Mouse (Mus musculus): ENCODE data around the gene Numa1.
"Not testable (repeated sequence)": the region's sequence is repeated elsewhere in the genome, so short reads cannot be mapped to it uniquely, and the experiment has no call there.

Numa1 gene

DNA sequence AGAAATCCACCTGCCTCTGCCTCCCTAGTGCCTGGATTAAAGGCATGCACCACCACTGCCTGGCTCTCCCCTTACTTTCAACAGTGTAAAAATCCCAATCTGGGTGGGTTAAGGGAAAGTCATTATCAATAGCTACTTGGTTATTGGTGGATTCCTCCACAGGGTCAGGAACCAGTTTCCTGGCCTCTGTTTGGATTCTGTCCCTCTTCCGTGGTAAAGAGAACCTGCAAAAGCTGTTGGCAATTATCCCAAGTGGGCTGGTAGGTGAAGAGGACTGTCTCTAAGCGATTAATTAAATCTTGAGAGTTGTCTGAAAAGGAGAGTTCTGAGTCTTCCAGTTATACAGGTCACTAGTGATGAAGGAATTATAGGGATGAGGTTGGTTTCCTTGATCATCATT lies 4.4 kb downstream of the Numa1 start:
- no peak for DNase-seq

DNA sequence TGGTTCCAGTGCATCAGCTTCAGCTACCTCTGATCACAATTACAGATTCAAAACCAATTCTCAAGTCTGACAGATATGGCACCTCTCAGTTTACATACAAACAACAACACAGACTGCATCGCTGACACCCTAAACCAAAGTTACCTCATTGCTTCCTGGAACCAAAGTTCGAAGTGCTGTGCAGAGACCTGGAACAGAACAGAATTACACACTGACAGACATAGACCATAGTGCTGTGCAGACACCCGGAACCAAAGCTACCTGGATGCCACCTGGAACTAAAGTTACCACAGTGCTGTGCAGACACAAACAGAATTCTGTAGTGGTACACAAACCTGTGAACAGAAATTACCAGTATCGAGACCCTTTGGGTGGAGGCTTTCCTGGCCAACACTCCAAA lies 5.8 kb downstream of the Numa1 start:
- DNase-seq, result peak; percentile 73

DNA sequence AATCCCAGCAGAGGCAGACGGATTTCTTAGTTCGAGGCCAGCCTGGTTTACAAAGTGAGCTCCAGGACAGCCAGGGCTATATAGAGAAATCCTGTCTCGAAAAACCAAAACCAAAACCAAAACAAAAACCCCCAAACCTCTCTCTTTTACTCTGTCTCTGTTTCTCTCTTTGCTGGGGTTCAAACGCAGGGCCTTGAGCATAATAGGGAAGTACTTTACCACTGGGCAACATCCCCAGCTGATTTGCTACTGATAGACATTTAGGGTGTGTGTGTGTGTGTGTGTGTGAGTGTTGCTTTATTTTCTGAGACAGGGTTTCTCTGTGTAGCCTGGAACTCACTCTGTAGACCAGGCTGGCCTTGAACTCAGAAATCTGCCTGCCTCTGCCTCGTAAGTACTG lies 15.1 kb downstream of the Numa1 start:
- DNase-seq, result not testable (repeated sequence)

DNA sequence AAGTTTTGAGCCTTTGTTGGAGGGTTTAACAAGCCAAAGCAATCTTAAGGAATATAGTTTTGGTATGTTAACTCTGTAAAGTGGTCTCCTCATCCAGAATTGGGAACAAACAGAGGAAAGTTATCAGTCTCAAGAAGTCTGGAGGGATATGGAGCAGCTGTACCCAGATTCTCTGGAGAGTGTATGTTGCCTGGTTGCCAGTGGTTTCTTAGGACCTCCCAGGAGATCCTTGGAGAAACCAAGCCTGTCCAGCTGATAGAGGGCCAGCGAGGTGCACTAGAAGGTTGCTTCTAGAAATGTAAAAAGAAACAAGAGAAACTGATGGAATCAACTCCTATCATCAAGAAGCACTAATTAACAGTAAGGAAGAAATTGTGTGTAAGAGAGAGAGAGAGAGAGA lies 17.7 kb downstream of the Numa1 start:
- DNase-seq, result no peak

DNA sequence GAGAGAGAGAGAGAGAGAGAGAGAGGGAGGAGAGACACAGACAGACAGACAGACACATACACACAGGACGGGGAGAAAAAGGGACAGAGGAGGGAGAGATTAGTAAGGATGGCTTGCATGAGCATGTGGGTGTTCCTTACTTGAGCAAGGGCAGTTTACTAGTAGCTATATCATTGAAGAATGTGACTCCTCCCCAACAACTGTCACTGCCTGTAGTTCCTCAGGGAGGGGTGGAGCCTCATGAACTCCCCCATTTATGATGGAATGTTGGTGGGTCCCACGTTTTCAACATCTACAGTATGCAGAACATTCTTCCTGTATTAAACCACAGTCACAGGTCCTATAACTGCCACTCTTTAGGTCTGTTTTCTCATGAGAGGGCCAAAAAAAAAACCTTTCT lies 18.2 kb downstream of the Numa1 start:
- no peak for DNase-seq

DNA sequence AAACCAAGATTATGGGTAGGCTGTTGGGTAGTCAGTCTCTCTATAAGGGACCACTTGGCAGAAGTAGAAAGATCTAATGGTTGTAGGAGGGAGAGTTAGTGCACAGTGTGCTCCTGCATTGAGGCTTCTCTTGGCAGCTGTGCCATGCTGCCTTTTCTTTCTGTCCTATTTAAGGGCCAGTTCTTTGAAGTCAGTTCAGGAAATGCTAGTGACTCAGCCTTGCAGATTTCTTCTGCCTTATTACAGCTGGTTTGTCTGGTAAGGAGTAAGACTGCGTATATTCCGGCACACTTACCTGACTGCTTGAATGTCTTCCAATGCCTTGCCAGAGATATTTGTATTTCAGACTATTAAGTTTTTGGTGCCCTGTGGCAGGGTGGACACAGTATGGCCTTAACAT lies 20.3 kb downstream of the Numa1 start:
- no peak for DNase-seq

DNA sequence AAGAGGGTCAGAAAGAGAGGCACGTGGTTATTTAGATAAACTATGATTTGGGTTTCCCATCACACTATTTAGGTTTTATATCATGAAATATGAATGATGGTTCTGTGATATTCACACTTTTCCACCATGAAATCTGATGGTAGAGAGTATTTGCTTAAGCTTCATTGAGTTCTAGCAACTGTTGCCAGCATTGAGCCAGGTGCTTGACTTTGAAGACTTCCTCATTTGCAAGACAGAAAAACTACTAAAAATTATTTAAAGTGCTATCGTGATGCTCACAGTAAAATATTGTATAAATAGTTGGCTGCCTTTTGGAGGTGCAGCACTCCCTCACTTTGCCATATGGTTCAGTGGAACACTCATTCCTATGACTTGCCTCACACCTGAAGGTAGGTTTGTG lies 21.4 kb downstream of the Numa1 start:
- DNase-seq, result no peak

DNA sequence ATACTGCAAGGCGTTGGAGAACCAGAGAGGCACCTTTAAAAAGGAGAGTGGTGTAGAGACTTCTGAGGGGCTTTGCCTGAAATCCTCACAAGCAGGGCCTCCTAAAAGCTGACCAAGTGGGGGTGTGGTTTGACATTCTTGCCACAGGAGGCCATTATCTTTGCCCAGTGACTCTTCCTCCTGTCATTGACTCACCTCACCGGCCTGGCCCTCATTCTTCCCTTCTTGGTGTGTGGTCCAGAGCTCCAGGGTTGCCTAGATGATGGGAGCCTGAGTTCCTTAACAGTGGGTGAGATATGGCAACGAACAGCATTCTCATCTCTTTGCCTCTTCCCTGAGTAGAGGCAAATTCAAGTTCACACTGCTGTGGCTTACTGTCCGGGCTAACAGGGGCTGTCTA lies 22.0 kb downstream of the Numa1 start:
- no peak for DNase-seq

DNA sequence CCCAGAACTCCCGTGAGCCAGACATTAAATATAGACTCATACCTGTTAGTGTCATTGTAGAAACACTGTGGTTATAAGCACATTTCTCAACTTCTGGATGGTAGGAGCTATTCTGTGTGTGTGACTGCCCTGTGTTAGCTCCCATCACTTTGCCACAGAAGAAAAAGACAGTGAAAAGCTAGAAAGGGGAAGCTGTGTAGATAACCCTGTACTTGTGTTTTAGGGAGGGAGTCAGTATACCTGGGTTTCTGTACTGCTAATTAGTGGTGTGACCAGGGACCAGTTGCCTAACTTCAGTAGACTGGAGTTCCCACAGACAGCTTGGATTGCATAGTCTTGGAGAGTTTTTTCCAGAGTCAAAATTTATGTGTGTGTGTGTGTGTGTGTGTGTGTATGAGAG lies 22.6 kb downstream of the Numa1 start:
- DNase-seq, result no peak

DNA sequence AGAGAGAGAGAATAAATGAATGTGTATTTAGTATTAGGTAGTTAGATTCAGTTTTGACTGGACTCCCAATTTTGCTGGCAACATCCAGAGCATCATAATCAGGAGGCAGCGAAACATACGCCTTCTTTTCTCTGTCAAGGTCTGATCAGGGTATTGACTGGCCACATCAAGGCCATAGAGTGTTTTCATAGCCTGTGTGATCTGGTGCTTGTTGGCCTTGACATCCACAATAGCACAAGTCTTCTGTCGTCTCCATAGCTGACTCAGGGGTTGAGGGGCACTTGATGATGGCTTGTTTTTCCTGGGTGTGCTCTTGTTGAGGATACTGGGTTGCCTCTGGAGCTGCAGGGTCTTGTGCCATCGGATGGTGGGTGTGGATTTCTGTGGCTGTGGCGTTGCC lies 23.0 kb downstream of the Numa1 start:
- DNase-seq, result no peak

DNA sequence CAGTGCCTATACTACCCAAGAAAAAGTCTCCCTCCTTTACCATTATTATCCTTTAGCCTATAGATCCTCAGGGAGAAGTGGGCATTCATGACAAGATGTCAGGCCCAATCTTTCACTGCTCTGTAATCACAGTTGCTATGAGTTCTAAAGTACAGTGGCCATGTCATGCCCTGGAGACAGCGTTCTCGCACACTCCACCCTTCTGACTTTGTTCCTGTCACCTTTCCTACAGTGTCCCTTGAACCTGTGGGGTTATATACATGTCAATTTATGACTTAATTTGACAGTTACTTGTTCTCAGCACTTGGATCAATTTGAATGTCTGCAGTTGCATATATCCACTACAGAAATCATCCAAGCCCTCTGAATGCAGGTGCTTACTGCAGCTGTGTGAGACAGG lies 28.9 kb downstream of the Numa1 start:
- no peak for DNase-seq

DNA sequence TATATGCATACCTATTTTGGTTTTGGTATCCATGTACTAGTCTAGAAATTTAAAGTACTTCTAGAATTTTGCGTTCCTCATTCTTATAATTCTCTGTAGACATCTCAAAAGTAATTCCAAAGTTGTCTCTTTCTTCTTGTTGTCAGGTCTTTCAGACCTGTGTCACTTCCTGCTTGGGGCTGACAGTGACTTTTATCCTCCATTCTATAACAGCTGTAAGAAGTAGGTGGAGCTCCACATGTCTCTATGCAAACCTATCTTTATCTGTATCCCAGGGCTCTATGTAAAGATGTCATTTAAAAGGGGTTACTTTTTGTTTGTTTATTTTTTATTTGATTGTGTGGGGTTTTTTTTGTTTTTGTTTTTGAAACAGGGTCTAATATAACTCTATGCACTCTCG lies 29.7 kb downstream of the Numa1 start:
- DNase-seq, result no peak

DNA sequence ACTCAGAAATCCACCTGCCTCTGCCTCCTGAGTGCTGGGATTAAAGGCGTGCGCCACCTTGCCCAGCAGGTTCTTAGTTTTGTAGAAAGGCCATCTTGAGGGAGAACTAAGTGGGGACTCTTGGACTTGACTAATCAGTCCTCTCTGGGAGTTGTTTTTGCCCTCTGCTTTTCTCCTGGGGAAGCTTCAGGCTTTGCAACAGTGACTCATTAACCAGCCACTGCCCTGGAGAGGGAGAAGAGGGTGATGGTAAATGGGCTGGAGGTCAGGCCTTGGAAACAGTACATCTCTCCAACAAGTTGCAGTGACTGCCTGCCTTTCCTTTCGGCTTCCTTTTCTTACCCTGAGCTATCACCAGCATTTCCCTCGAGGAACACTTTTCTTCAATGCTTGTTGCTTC lies 30.6 kb downstream of the Numa1 start:
- peak; percentile 85 for DNase-seq

DNA sequence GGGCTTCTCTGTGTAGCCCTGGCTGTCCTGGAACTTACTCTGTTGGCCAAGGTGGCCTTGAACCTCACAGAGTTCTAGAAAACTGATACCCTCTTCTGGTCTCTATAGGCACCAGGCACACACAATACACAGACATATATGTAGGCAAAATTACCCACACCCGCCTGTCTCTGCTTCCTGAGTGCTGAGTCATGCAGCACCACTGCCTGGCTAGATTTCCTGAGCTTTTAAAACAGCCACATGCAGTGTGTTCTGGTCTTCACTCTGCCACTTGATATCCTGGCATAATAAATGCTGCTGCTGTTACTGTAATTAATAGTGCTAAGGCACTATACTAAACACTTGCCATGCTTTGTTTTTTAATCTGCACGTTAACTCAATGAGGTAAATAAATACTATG lies 31.7 kb downstream of the Numa1 start:
- no peak for DNase-seq

DNA sequence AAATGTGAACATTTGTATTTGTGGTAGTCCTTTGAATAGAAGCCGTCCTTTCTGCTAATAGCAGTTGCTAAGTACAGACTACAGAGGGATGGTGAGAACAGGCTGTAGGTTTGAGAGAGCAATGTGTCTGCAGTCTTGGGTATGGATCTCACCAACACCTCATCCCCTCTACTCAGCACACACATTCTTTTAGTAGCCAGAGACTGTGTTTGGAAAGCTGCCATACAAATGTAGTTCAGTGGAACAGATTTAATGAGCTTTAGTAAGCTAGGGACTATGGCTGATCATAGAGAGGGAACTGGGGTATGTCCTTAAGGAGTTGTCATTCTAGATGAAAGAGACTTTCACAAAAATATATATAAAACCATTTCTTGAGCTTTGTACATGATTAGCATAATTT lies 33.3 kb downstream of the Numa1 start:
- no peak for DNase-seq

DNA sequence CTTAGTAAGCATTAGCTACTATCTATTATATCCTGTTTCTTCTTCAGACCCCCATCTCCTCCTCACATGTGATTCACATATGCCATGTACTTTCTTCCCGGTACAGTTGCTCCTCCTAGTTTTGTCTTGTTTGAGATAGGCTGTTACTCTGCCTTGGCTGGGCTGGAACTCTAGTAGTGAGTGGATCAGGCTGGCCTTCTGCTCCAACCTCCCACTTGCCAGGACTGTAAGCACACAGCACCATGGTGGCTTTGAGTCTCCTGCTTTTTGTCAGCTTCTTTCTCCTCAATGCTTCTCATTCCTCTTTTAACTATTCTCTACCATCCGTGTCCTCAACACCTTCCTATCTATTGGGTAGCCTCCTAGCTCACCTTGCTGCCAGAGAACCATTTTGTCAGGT lies 34.8 kb downstream of the Numa1 start:
- no peak for DNase-seq

DNA sequence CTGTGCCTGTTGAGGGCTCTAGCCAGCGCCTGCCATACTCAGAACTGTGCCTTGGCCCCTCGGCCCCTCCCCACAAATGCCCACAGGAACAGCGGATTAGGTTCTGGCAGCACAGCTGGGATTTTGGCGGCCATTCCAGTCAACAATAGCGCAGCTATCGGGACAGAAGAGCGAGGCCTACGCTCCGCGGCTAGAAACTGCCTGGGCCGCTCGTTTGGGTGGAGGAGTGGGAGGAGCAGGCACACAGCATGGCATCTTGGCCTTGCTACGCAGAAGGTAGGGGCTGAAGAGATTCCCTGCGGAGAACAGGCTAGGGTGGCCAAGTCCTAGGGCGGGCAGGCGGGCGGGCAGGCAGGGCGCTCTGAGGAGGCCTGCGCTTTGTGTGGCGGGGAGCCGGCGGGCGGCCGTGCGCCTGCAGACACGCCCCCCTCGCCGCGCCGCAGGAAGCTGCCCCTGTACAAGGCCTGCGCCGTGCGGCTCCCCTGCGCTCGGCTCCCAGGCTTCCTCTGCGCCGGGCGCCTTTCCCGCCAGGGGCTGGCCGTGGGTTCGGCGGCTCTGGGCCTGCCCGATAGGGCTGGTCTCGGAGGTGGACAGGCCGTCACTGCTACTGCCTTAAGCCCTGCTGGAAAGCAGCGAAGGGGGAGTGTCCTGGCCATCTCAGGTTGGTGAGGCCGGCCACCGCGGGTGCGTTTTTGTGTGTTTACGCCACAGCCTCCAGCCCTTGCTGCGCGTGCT lies 36.0 kb downstream of the Numa1 start:
- DNase-seq, result peak; percentile 87

DNA sequence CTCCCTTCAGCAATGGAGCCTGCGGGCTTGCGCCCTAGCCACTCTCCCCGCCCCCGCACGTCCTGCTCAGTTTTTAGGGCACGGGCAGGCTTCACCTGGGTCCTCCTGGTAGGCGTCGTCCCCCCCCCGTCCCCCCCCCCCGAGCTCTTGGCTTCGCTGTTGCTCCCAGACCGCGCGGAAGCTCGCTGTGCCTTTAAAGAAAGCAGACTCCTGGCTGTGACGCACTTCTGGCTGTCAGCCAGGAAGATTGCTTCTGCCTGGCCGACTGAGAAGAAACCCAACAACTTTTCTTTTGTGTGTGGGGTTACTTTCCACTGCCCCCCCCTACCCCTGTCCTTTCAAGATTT lies 36.5 kb downstream of the Numa1 start:
- DNase-seq, result peak; percentile 92

DNA sequence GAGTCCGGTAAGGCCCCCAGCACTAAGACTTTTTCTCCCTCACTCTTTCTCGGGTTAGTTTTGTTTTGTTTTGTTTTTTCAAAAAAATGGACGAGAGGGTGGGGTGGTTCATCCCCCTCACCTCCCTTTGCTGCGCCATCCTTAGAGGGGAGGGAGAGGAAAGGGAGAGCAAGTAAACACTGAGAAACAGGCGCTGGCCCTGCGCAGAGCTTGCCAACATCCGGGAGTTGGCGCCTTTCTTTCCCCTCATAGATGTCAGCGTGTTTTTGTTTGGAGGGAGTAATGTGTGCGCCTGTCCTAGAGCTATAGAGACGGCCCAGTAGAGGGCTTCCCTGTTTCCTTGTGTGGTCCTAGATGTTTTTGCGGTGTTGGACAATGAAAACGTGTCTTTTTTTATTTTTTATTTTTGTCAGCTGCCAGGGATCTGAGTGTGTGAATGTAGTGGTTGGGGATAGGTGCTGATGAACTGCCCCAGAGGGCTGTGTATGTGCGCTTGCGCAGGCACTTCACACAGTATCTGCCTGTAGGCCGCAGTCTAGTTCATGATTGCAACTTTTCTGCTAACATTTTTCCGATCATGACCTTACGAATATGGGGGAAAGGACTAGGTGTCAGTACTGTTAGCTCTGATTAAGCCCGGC lies 37.0 kb downstream of the Numa1 start:
- peak; percentile 80 for DNase-seq

DNA sequence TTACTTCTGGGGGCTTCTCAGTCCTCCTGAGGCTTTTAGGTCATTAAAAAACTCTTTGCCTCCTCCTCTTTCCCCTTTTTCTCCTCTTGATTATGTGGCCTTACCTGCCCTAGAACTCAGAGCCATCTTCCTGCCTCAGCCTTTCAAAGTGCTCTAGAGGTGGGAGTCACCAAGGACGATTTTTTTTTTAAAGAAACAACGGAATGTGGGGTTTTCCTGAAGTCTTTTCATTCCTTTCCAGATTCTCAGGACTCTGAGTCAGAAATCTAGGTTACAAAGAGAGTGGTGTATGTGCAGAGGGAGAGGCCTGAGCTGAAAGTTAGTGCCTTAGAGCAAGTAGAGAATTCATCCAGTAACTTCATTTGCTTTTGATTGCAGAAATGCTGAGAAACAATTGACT lies 37.8 kb downstream of the Numa1 start:
- no peak for DNase-seq

DNA sequence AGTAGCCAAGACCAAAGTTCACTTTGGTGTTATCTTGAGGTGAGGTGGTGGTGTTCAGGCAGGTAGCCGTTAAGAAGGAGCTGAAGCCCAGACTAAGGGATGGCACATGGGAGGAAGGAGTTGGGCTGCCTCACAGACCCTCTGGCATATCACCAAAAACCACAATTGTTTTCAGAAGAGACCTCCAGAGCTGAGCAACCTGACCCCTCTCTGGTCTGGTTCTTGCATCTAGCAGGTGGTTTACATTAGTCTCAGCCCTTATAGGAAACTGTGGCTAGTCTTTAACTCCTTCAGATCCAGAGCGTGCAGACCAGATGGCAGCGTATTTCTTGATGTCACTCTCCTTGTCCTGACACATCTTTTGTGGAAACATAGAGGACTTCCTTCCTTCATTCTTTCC lies 39.8 kb downstream of the Numa1 start:
- DNase-seq, result no peak

DNA sequence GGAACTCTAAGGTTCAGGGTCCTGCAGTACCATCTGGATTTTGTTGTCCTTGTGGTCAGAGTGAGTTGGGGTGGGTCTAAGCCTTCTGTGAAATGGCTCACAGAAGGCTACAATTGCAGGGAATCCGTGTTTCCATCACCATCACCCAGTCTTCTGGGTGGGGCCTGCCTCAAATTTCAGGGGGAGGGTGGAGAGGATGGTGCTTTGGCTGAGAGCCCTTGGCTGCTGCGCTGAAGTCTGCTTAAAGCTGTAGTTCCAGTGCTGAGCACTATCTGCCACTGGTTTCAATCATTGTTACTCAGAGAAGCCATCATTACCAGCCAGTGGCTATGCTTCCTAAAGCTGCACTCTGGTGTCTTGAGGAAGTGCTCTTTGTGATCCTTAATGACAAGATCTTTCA lies 40.6 kb downstream of the Numa1 start:
- no peak for DNase-seq

DNA sequence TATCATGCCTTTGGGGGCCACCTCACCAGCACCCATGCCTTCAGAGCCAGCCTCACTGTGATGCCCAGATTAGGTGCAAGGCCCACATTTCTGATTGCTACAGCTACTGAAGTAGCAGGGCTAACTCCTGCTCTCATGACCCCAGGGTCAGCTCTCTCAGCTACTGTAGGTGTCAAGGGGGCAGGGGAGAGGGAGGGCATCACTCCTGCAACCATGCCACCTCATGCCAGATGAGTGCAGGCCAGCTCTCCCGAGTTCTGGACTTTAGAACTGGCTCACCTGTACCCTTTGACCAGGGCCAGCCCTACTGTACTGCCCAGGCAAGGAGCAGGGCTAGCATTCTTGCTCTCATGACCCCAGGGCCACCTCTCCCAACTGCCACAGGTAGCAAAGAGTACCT lies 48.8 kb downstream of the Numa1 start:
- peak; percentile 73 for DNase-seq

DNA sequence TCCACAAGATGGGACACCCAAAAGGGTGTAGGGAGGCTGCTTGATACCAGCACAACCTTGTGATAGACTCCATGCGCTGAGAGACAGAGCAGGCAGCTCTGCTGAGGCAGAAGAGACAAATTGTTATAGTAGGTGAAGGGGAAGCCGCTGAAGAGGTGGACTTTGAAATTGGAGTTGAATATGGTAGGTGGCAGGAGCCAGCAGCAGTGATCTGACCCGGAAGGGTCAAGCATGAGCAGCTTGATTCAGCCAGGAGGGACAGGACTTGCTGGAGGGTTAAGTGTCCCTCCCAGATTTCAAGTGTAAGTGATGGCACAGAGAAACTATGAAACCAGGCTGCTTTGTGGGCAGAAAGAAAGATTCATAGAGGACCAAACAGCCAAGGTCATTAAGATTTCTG lies 51.2 kb downstream of the Numa1 start:
- peak; percentile 32 for DNase-seq

DNA sequence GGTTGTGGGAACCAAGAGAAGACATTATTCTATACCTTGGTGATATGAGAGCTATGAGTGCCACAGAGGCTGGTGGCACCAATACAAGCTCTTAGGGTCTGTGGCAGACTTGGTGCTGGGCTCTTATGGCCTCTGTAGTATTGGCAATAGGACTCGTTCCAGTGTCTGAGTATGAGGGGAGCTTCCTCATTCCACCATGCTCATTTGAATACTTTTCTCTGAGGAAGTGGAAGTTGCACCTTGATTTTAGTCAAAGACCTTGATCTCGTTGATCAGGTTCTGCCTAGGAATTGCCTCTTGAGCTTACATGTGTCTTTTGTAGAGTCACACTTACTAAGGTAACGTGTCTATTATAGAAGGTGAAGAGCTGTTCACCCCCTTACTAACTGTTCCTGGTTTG lies 60.3 kb downstream of the Numa1 start:
- DNase-seq, result no peak

Data from kidney, adult 11 months (tissue).